Mouse (Mus musculus): Measurements from ENCODE around the gene Fut2.

DNA sequence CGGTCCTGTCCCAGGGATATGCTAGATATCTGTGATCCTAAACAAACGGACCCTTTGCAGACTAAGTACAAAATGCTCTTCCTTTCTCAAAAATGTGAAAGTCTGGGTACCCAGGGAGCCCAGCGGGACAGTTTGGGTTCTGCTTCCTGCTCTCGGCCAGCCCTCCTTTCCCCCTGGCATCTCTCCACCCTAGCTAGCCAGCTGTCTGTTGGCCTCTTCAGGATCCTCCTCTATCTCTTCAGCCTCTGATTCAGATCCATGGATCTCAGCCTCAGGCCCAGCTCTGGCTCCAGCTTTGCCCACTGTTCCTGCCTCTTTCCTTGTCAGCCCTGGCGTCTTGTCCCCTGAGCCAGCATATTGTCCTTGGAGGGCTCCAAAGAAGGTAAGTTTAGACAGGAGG is 24.1 kb downstream of the Fut2 start:
- TF ChIP-seq GATA1 (IDR thresholded peaks at IDR 0.05; ENCODE audit: low read length) (no peak), TAL1 (IDR thresholded peaks at IDR 0.05; ENCODE audit: low read length) (no peak)
